14 mouse cellular contexts compared by ENCODE assay signal in genomic region chr4:98201102-98201501, GRCm38 (mm10).
DNase-seq lines count a peak whose midpoint lies in the region; ATAC-seq lines count a peak whose summit lies in the region.
"Had no signal": no experiment of that assay in that cellular context is flagged by ENCODE, and none has a peak within 500 bp of the region (broad histone marks: within the 10 kb centered on the region; RNA-seq: fewer than 3 reads in every experiment).

No protein-coding gene starts in this region.

- H3K4me3 ChIP-seq in heart, embryonic 14.5 days (ENCODE audit: control insufficient read depth in 1 of 2, insufficient read depth in 1 of 2, low read depth in 1 of 2, low read length in 2 of 2): no peak overlapping the region
- H3K4me3 ChIP-seq: erythroblast, embryonic 14.5 days; lung, embryonic 15.5 days had no signal

- peaks cover 9 to 26% of the 10 kb centered on the region in 2 experiments for H3K4me1 ChIP-seq in heart, embryonic 14.5 days (ENCODE audit: control insufficient read depth in 2 of 2, insufficient read depth in 2 of 2, low read length in 2 of 2)

- no peak for DNase-seq in cerebellum, postnatal 4 days (ENCODE audit: low spot score in 2 of 2)
- DNase-seq in cerebellum, postnatal 25 days: peak; percentile 56 to 70
- DNase-seq in lung, postnatal 14 days: peak; percentile 28
- DNase-seq in left cerebral cortex, postnatal 10 days (ENCODE audit: extremely low spot score in 1 of 2, low spot score in 2 of 2): no peak
- no peak for DNase-seq in kidney, adult 8-10 months
- DNase-seq: right cerebral cortex, postnatal 4 days had no signal

- peak; percentile 36 for ATAC-seq in cerebellum, adult (ENCODE audit: insufficient number of reproducible peaks, low FRiP score, low TSS enrichment)
- ATAC-seq in heart, embryonic 14.5 days (ENCODE audit: insufficient number of reproducible peaks, insufficient read depth, low FRiP score, low read depth): peak; percentile 83
- ATAC-seq in megakaryocyte, adult 5-6 weeks (ENCODE audit: poor library complexity, severe bottlenecking): no peak
- ATAC-seq: hindbrain, postnatal 0 days had no signal

- H3K9me3 ChIP-seq in heart, embryonic 14.5 days (ENCODE audit: control insufficient read depth, low read length): no peaks in the 10 kb centered on the region
- H3K9me3 ChIP-seq: lung, embryonic 15.5 days had no signal

- no peaks in the 10 kb centered on the region for H3K27me3 ChIP-seq in heart, embryonic 14.5 days (ENCODE audit: control insufficient read depth, insufficient read depth, low read length)
- H3K27me3 ChIP-seq: lung, embryonic 15.5 days had no signal

- 22% methylated on average over 3 of the region's 3 CpGs for WGBS in heart, embryonic 14.5 days

- peak overlapping the region; percentile 25; the same call in 1 of the 2 replicates for H3K4me2 ChIP-seq in heart, embryonic 14.5 days (ENCODE audit: low read length)
- H3K4me2 ChIP-seq: lung, embryonic 15.5 days had no signal

- H3K27ac ChIP-seq in heart, embryonic 14.5 days (replicated peaks in 1 of 2; ENCODE audit: control insufficient read depth in 1 of 2, insufficient read depth in 1 of 2, low read depth in 2 of 2, low read length in 2 of 2): peak overlapping the region in 1 of 2 experiments; percentile 88; a peak in 3 of 4 replicates
- H3K27ac ChIP-seq: hindbrain, postnatal 0 days; kidney, postnatal 0 days; lung, embryonic 15.5 days had no signal

- H3K36me3 ChIP-seq in heart, embryonic 14.5 days (ENCODE audit: control insufficient read depth, insufficient read depth, low read length): no peaks in the 10 kb centered on the region
- H3K36me3 ChIP-seq: G1E; lung, embryonic 15.5 days had no signal

- intact Hi-C loops in left cerebral cortex, postnatal 10 days (cut with DNase I): no loop called here

- no peak overlapping the region for H3K9ac ChIP-seq in heart, embryonic 14.5 days (ENCODE audit: low read length)
- H3K9ac ChIP-seq: lung, embryonic 15.5 days had no signal

Comparison
In these comparisons a context has a peak if more than half of its experiments do, and no peak if none do; other contexts are left out.
1. DNase-seq: peak in cerebellum, postnatal 25 days (2 of 2) and lung, postnatal 14 days (single experiment); none in cerebellum, postnatal 4 days (0 of 2), left cerebral cortex, postnatal 10 days (0 of 2) and kidney, adult 8-10 months (0 of 2).